Mouse (Mus musculus) limb, embryonic 15.5 days (tissue): ENCODE measurements around the gene Elf2. TPM values are rescaled to one million over a fixed set of nuclear protein-coding genes. Genes with fewer than 3 reads are reported as not detected.
A peak's percentile ranks its signal among the peaks of the same experiment; 100 is the strongest.

Source experiments
- ATAC-seq: fragments of 200-750 bp; cut with Nextera tagmentation; 2 replicates; pipeline ENCODE4 v1.8.0; 2017; ENCODE audit warnings: low read depth, moderate TSS enrichment; ENCODE audit not compliant: insufficient number of reproducible peaks, low FRiP score, low TSS enrichment
- H3K27ac ChIP-seq: fragments of 300-500 bp; sonication (generic); 2 replicates; pipeline ENCODE4 v1.5.1; 2015; ENCODE audit warnings: moderate library complexity, mild to moderate bottlenecking, inconsistent platforms
- H3K27me3 ChIP-seq: fragments of 300-500 bp; sonication (generic); 2 replicates; pipeline ENCODE4 v1.6.1; 2015; ENCODE audit warnings: inconsistent platforms
- H3K36me3 ChIP-seq: fragments of 300-500 bp; sonication (generic); 2 replicates; pipeline ENCODE4 v1.6.1; 2015; ENCODE audit warnings: inconsistent platforms
- H3K4me1 ChIP-seq: fragments of 300-500 bp; sonication (generic); 2 replicates; pipeline ENCODE4 v1.6.1; 2015; ENCODE audit warnings: inconsistent platforms
- H3K4me2 ChIP-seq: fragments of 300-500 bp; sonication (generic); 2 replicates; pipeline ENCODE4 v1.6.1; 2015; ENCODE audit warnings: mild to moderate bottlenecking, inconsistent platforms
- H3K4me3 ChIP-seq: fragments of 300-500 bp; sonication (generic); 2 replicates; pipeline ENCODE4 v1.5.1; 2015; ENCODE audit warnings: mild to moderate bottlenecking, inconsistent platforms
- H3K9ac ChIP-seq: fragments of 300-500 bp; sonication (generic); 2 replicates; pipeline ENCODE4 v1.6.1; 2015; ENCODE audit warnings: inconsistent platforms
- H3K9me3 ChIP-seq: fragments of 300-500 bp; sonication (generic); 2 replicates; pipeline ENCODE4 v1.6.1; 2016; ENCODE audit warnings: inconsistent platforms
- WGBS: fragments of 180-500 bp; shearing (Covaris S2); methylation state at CpG from one replicate; pipeline ENCODE4 v1.1.7; 2015; 5-methylcytosine and 5-hydroxymethylcytosine counted together
- polyA plus RNA-seq: library from polyadenylated mRNA; unstranded; fragments of >200 nt; fragmentation: Nextera tagmentation; extraction: Ambion mirVana; gene quantifications from 2 replicates; pipeline ENCODE4 v1.2.1, GENCODE M21; 2015

Elf2 gene
- polyA plus RNA-seq, 1 experiment from 2014 or later, result 74.3 TPM

GRCm38 (mm10) chr3:51302971-51303476, 37.4 kb downstream of the Elf2 start:
- no peak overlapping the region for H3K27ac ChIP-seq
- no peak overlapping the region for H3K4me3 ChIP-seq
- ATAC-seq, result no peak
- no peak overlapping the region for H3K4me2 ChIP-seq
- H3K9ac ChIP-seq, result no peak overlapping the region
- H3K4me1 ChIP-seq, result no peaks in the 10 kb centered on the region
- H3K9me3 ChIP-seq, result no peaks in the 10 kb centered on the region
- H3K36me3 ChIP-seq, result 0 out of 2 replicates have a peak, but pooled peaks cover 3% of the 10 kb centered on the region
- 88% methylated on average over 3 of the region's 3 CpGs for WGBS
- H3K27me3 ChIP-seq, result no peaks in the 10 kb centered on the region

GRCm38 (mm10) chr3:51301583-51301982, 38.9 kb downstream of the Elf2 start:
- ATAC-seq, result no peak
- H3K9me3 ChIP-seq, result no peaks in the 10 kb centered on the region
- no peaks in the 10 kb centered on the region for H3K4me1 ChIP-seq
- H3K27ac ChIP-seq, result no peak overlapping the region
- H3K36me3 ChIP-seq, result 0 out of 2 replicates have a peak, but pooled peaks cover 11% of the 10 kb centered on the region
- H3K4me2 ChIP-seq, result no peak overlapping the region
- 83% methylated on average over 6 of the region's 6 CpGs for WGBS
- no peaks in the 10 kb centered on the region for H3K27me3 ChIP-seq
- H3K9ac ChIP-seq, result no peak overlapping the region
- H3K4me3 ChIP-seq, result no peak overlapping the region

GRCm38 (mm10) chr3:51296790-51297189, 43.7 kb downstream of the Elf2 start:
- no peaks in the 10 kb centered on the region for H3K27me3 ChIP-seq
- H3K27ac ChIP-seq, result no peak overlapping the region
- 0 out of 2 replicates have a peak, but pooled peaks cover 8% of the 10 kb centered on the region for H3K36me3 ChIP-seq
- WGBS, result 70% methylated on average over 1 of the region's 1 CpGs
- no peak for ATAC-seq
- no peak overlapping the region for H3K9ac ChIP-seq
- H3K9me3 ChIP-seq, result no peaks in the 10 kb centered on the region
- H3K4me2 ChIP-seq, result no peak overlapping the region
- no peak overlapping the region for H3K4me3 ChIP-seq
- H3K4me1 ChIP-seq, result no peaks in the 10 kb centered on the region

- H3K27ac ChIP-seq, result no peak overlapping the region
- no peak overlapping the region for H3K4me3 ChIP-seq
- H3K9ac ChIP-seq, result no peak overlapping the region
- H3K4me2 ChIP-seq, result no peak overlapping the region
- no peaks in the 10 kb centered on the region for H3K27me3 ChIP-seq
- no peak for ATAC-seq
- no peaks in the 10 kb centered on the region for H3K9me3 ChIP-seq
- H3K4me1 ChIP-seq, result no peaks in the 10 kb centered on the region
- WGBS, result 75% methylated on average over 2 of the region's 2 CpGs
- H3K36me3 ChIP-seq, result 0 out of 2 replicates have a peak, but pooled peaks cover 8% of the 10 kb centered on the region
Observed at GRCm38 (mm10) chr3:51295225-51295624, 45.2 kb downstream of the Elf2 start.

GRCm38 (mm10) chr3:51294251-51294650, 46.2 kb downstream of the Elf2 start:
- WGBS, result 45% methylated on average over 2 of the region's 2 CpGs
- Histone ChIP-seq H3K4me2 (no peak overlapping the region), H3K9me3 (no peaks in the 10 kb centered on the region), H3K27me3 (no peaks in the 10 kb centered on the region), H3K27ac (no peak overlapping the region), H3K4me1 (no peaks in the 10 kb centered on the region), H3K4me3 (no peak overlapping the region), H3K9ac (no peak overlapping the region), H3K36me3 (0 out of 2 replicates have a peak, but pooled peaks cover 8% of the 10 kb centered on the region)
- no peak for ATAC-seq

- H3K27ac ChIP-seq, result no peak overlapping the region
- H3K27me3 ChIP-seq, result no peaks in the 10 kb centered on the region
- no peak overlapping the region for H3K4me2 ChIP-seq
- no peak overlapping the region for H3K4me3 ChIP-seq
- H3K9ac ChIP-seq, result no peak overlapping the region
- H3K36me3 ChIP-seq, result no peaks in the 10 kb centered on the region
- H3K9me3 ChIP-seq, result no peaks in the 10 kb centered on the region
- H3K4me1 ChIP-seq, result no peaks in the 10 kb centered on the region
- no peak for ATAC-seq
- WGBS, result 50% methylated on average over 11 of the region's 11 CpGs
Observed at GRCm38 (mm10) chr3:51288880-51289821, 51.3 kb downstream of the Elf2 start.

GRCm38 (mm10) chr3:51284375-51284774, 56.1 kb downstream of the Elf2 start:
- no peak for ATAC-seq
- H3K27me3 ChIP-seq, result no peaks in the 10 kb centered on the region
- H3K27ac ChIP-seq, result no peak overlapping the region
- 74% methylated on average over 1 of the region's 1 CpGs for WGBS
- no peaks in the 10 kb centered on the region for H3K4me1 ChIP-seq
- no peak overlapping the region for H3K4me3 ChIP-seq
- H3K9me3 ChIP-seq, result no peaks in the 10 kb centered on the region
- H3K9ac ChIP-seq, result no peak overlapping the region
- no peaks in the 10 kb centered on the region for H3K36me3 ChIP-seq
- H3K4me2 ChIP-seq, result no peak overlapping the region

GRCm38 (mm10) chr3:51281727-51282126, 58.7 kb downstream of the Elf2 start:
- Histone ChIP-seq H3K4me2 (no peak overlapping the region), H3K9ac (no peak overlapping the region), H3K4me1 (peaks cover 3% of the 10 kb centered on the region; the same call in 1 of the 2 replicates), H3K27ac (no peak overlapping the region), H3K36me3 (no peaks in the 10 kb centered on the region), H3K4me3 (no peak overlapping the region), H3K27me3 (no peaks in the 10 kb centered on the region), H3K9me3 (no peaks in the 10 kb centered on the region)
- ATAC-seq, result no peak
- WGBS, result 86% methylated on average over 4 of the region's 4 CpGs

- peaks cover 11% of the 10 kb centered on the region; the same call in 1 of the 2 replicates for H3K4me1 ChIP-seq
- no peaks in the 10 kb centered on the region for H3K9me3 ChIP-seq
- H3K9ac ChIP-seq, result no peak overlapping the region
- no peaks in the 10 kb centered on the region for H3K36me3 ChIP-seq
- no peak overlapping the region for H3K4me2 ChIP-seq
- H3K4me3 ChIP-seq, result no peak overlapping the region
- no peak for ATAC-seq
- no peaks in the 10 kb centered on the region for H3K27me3 ChIP-seq
- H3K27ac ChIP-seq, result no peak overlapping the region
- 66% methylated on average over 4 of the region's 4 CpGs for WGBS
Observed at GRCm38 (mm10) chr3:51278433-51278832, 62.0 kb downstream of the Elf2 start.

- H3K4me2 ChIP-seq, result peak overlapping the region; percentile 56
- peak overlapping the region; percentile 95 for H3K9ac ChIP-seq
- ATAC-seq, result peak; percentile 74
- no peaks in the 10 kb centered on the region for H3K27me3 ChIP-seq
- H3K27ac ChIP-seq, result peak overlapping the region; percentile 99
- H3K9me3 ChIP-seq, result no peaks in the 10 kb centered on the region
- peak overlapping the region; percentile 96 for H3K4me3 ChIP-seq
- H3K4me1 ChIP-seq, result peaks cover 11% of the 10 kb centered on the region; the same call in 1 of the 2 replicates
- no peaks in the 10 kb centered on the region for H3K36me3 ChIP-seq
- under 1% methylated on average over 73 of the region's 75 CpGs for WGBS
Observed at GRCm38 (mm10) chr3:51277201-51278150, 63.0 kb downstream of the Elf2 start.

- Histone ChIP-seq H3K4me1 (peaks cover 11% of the 10 kb centered on the region; the same call in 1 of the 2 replicates), H3K9me3 (no peaks in the 10 kb centered on the region), H3K27me3 (no peaks in the 10 kb centered on the region), H3K27ac (peak overlapping the region; percentile 99), H3K4me3 (peak overlapping the region; percentile 96), H3K9ac (peak overlapping the region; percentile 95), H3K4me2 (peak overlapping the region; percentile 56), H3K36me3 (no peaks in the 10 kb centered on the region)
- ATAC-seq, result peak; percentile 40; the same call in 1 of the 2 replicates
- WGBS, result under 1% methylated on average over 75 of the region's 93 CpGs
Observed at GRCm38 (mm10) chr3:51276421-51277111, 63.9 kb downstream of the Elf2 start.
